Mouse (Mus musculus) megakaryocyte, embryonic 14.5 days (primary cell): Measurements from ENCODE around the gene Robo1. TPM values are rescaled to one million over a fixed set of nuclear protein-coding genes. Genes with fewer than 3 reads are reported as not detected.

Experiments
- H3K27me3 ChIP-seq: replicated peaks from 2 replicates; pipeline ENCODE3; 2012; ENCODE audit warnings: inconsistent platforms
- H3K36me3 ChIP-seq: replicated peaks from 2 replicates; pipeline ENCODE3; 2012; ENCODE audit warnings: low read length, inconsistent platforms, mixed read lengths
- H3K4me1 ChIP-seq: 2 replicates; pipeline ENCODE4 v1.6.1; 2012; ENCODE audit warnings: inconsistent platforms
- H3K4me3 ChIP-seq: replicated peaks from 2 replicates; pipeline ENCODE3; 2012; ENCODE audit warnings: moderate library complexity, mild to moderate bottlenecking, inconsistent platforms
- H3K9me3 ChIP-seq: 2 replicates; pipeline ENCODE4 v1.6.1; 2012; ENCODE audit warnings: inconsistent platforms
- FLI1 ChIP-seq: IDR thresholded peaks from 2 replicates; pipeline ENCODE4 v1.6.1; 2012; ENCODE audit warnings: low read length, inconsistent platforms, mixed read lengths
- GATA1 ChIP-seq: IDR thresholded peaks from 3 replicates; pipeline ENCODE4 v1.6.1; 2012; ENCODE audit warnings: mixed read lengths, low read length, inconsistent platforms, borderline replicate concordance
- polyA plus RNA-seq: library from polyadenylated mRNA; stranded (reverse); fragments of >175 nt; gene quantifications from 2 replicates; pipeline ENCODE4 v1.2.3, GENCODE M21; 2012; ENCODE audit warnings: low replicate concordance; ENCODE audit not compliant: insufficient read depth

Gene Robo1
- polyA plus RNA-seq, 1 experiment = 0.03 TPM

DNA sequence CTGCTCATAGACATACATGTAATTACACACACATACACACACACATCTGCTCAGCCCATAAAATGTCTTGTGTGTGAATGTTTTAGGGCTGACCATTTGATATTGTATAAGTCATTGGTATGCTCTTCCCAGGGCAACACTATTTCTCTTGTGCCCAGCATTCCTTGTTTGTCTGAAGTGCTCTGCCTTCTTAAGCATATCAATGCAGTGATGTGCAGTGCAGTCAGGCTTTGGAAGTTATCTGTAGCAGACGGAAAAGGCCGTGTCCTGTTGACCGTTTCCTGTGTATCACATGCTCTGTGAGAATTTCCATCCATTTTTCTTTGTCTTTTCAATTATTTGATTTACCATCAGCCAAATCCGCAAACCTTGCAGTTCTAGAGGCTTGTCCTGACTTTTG, 412.9 kb downstream of the Robo1 start:
- no peaks in the 10 kb centered on the region for H3K27me3 ChIP-seq
- peaks cover 9% of the 10 kb centered on the region; the same call in 1 of the 2 replicates for H3K9me3 ChIP-seq
- no peak overlapping the region for H3K4me3 ChIP-seq

DNA sequence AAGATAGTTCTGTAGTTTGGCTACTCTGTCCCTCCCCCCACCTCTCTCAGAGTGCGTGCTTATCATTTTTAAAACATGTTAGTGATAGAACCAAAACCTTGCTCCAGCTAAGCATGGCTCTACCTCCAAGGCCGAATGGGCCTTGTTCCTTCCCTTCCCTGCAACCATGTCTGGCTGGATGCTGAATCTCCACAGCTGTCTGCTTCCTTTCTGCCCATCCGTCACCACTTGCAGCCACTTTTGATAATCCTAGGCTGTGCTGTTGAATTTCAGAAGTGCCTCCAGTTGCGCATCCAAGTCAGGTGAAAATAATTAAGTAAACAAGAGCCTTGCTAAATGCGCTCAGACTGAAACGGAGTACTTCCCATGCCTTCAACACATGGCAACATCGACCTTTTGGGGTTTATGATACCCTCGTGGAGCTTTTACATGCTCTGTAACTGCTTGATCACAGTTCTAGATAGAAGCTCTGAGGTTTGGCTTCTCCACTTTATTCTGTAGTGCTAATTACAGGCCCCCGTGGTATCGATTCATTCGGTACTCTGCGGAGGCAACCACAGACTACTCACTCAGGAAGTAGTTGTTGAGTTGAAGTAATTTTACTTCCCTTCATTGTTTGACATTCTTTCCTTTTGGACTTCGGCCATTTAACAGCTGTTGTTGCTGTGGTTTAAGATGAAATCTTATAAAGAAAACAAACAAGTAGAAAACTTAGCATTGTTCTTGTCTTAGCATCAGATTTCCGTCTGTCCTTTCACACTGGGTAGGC, 413.8 kb downstream of the Robo1 start:
- Histone ChIP-seq H3K9me3 (peaks cover 9% of the 10 kb centered on the region; the same call in 1 of the 2 replicates), H3K4me1 (no peaks in the 10 kb centered on the region), H3K36me3 (no peaks in the 10 kb centered on the region), H3K27me3 (no peaks in the 10 kb centered on the region), H3K4me3 (no peak overlapping the region)
- TF ChIP-seq GATA1 (no peak), FLI1 (no peak)

More for the DNA sequence above, 412.9 kb downstream of the Robo1 start:
- TF ChIP-seq GATA1 (no peak), FLI1 (no peak)
- Histone ChIP-seq H3K36me3 (no peaks in the 10 kb centered on the region), H3K4me1 (no peaks in the 10 kb centered on the region)

DNA sequence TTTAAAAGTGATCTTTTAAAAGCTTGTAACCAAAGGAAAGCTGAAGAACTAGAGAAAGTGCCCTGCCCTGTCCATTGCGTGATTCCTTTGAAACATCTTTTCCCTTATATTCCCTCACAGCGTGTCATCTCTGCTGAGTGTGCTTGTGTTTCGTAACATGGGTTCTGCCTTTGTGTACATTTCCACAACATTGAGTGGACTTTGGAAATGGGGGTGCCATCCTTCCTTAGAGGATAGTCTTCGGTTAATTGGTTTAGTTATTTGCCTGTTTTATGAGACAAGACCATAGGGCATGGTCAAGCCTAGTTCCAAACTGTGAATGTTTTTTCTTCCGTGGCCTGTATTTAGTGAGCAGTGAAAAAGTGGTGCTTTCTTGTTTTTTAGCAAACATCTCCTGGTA, 426.1 kb downstream of the Robo1 start:
- Histone ChIP-seq H3K36me3 (no peaks in the 10 kb centered on the region), H3K9me3 (peaks cover 20% of the 10 kb centered on the region), H3K27me3 (no peaks in the 10 kb centered on the region), H3K4me3 (no peak overlapping the region), H3K4me1 (no peaks in the 10 kb centered on the region)
- no peak for TF ChIP-seq GATA1
- TF ChIP-seq FLI1 = no peak

DNA sequence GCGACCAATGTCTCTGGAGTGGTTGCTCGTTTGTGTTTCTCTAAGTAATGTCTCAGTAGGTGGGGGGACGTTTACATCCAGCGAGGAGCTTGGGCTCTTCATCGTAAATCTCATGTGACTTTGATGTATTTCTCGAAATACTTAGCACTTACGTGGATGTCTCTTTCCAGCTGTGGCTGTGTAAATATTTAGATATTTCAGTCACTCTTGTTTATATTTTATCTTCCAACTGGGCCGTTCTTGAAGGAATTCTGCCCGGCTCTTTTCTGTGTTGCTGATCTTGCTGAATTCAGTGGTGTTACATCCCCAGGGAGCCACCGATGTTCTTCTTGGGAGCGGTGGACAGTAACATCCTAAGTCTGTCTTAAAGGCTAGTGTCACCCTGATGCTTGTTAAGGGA, 427.1 kb downstream of the Robo1 start:
- TF ChIP-seq GATA1 = no peak
- no peak for TF ChIP-seq FLI1
- H3K4me3 ChIP-seq = no peak overlapping the region
- no peaks in the 10 kb centered on the region for H3K27me3 ChIP-seq
- H3K36me3 ChIP-seq = no peaks in the 10 kb centered on the region
- H3K4me1 ChIP-seq = no peaks in the 10 kb centered on the region
- H3K9me3 ChIP-seq = peaks cover 29% of the 10 kb centered on the region

DNA sequence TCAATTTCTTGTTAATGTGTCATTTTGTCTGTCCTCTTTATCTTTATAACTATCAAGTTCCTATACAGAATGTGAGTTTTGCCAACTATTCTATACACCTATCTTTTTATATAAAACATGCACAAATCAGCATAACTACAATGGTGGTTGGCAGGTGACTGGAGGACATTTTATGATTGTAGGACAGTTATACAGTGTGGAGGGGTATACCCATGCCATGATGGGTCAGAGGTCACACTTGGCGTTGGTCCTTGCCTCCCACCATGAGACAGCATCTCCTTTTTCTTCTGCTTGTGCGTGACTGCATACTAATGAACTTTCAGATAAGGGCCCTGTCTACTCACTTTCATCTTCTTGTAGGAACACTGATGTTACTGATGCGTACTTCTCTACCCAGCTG, 427.5 kb downstream of the Robo1 start:
- H3K27me3 ChIP-seq = no peaks in the 10 kb centered on the region
- H3K4me1 ChIP-seq = no peaks in the 10 kb centered on the region
- peaks cover 31% of the 10 kb centered on the region for H3K9me3 ChIP-seq
- TF ChIP-seq FLI1 = no peak
- no peak for TF ChIP-seq GATA1
- H3K36me3 ChIP-seq = no peaks in the 10 kb centered on the region
- H3K4me3 ChIP-seq = peak overlapping the region; percentile 16

DNA sequence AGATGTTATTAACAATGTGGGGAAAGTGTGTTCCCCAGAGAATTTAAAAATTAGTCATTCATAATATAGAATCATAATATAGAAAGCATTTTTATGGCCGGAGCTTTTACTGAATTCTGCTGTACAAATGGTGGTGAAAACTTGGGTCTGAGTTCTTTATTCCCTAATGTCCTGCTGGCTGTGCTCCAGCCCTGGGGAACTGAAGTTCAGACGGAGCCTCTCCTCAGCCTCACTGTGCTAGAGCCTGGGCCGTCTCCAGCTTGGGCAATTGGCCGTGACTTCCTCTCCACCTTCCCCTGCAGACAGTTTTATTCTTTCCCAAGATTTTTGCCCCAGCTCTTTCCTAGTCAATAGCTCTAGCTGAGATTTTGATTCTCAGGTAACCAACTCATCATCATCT, 429.0 kb downstream of the Robo1 start:
- Histone ChIP-seq H3K36me3 (no peaks in the 10 kb centered on the region), H3K4me1 (no peaks in the 10 kb centered on the region), H3K4me3 (no peak overlapping the region), H3K27me3 (no peaks in the 10 kb centered on the region), H3K9me3 (peaks cover 37% of the 10 kb centered on the region)
- no peak for TF ChIP-seq GATA1
- TF ChIP-seq FLI1 = no peak

DNA sequence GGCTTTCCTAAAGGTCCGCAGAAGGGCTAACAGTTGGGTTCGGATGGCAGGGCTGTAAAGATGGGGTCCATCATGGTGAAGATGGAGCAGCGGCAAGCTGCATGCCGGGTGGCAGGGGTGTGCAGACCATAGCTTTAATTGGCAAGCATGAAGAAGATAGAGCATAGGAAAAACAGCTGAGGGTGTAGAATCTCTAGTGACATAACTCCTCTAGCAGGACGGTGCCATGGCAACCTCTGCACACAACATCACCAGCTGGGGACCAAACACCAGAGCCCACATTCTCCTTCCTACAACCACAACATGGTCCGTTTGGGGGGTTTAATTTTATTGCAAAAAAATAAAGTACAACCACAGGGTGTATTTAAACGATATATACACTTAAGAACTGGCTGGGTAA, 432.1 kb downstream of the Robo1 start:
- TF ChIP-seq FLI1 = no peak
- no peak for TF ChIP-seq GATA1
- no peaks in the 10 kb centered on the region for H3K27me3 ChIP-seq
- peaks cover 45% of the 10 kb centered on the region for H3K9me3 ChIP-seq
- H3K4me3 ChIP-seq = no peak overlapping the region
- H3K4me1 ChIP-seq = no peaks in the 10 kb centered on the region
- no peaks in the 10 kb centered on the region for H3K36me3 ChIP-seq

DNA sequence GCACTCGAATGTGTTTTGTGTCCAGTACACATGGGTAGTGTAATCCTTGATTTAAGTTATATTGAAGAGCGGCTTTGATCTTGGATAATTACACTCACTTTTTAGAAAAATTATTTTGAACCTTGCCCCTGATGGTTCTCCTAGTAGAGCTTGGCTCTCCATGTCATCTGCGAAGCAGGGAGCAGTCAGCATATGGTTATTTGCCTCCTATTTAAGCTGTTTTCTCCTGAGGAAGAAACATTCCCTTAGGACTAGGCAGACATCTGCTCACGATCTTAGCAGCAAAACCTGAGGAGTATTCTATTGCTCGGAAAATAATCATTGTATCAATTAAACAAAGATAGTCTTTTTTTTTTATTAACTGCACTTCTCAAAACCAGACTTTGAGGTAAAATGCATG, 439.6 kb downstream of the Robo1 start:
- no peaks in the 10 kb centered on the region for H3K4me1 ChIP-seq
- no peaks in the 10 kb centered on the region for H3K36me3 ChIP-seq
- H3K9me3 ChIP-seq = peaks cover 14% of the 10 kb centered on the region
- no peak overlapping the region for H3K4me3 ChIP-seq
- TF ChIP-seq FLI1 = no peak
- no peak for TF ChIP-seq GATA1
- H3K27me3 ChIP-seq = no peaks in the 10 kb centered on the region

DNA sequence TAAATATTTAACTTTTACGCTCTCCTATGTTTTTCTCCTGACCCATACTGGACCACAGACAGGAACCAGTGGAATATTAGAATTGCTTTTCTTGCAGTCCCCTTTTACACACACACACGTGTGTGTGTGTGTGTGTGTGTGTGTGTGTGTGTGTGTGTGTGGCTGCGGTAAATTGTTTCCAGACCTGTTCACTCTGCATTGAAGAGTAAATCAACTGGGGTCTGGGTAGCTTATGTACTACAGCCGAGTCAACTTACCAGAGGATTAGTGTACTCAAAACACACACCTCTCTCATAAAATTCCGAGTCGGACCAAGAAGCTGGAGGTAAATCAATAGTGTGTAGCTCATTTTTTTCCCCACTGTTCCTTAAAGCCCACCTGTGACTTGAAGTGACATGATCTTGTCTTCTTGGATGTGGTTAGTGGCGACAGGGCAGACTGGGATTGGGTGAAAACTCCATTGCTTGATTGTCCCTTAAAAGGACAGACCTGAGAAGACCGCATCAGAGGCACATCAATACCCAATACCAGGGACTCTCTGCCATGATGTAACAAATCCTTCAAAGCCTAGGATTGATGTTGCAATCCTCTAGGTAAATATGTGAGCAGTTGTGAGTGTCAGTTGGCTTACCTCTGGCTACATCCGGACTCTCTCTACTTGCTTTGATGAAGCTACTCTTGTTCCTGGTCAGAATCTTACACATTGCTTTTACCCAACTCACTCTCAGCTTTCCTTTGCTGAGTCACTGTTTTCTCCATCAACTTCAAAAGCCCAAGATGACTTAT, 457.2 kb downstream of the Robo1 start:
- Histone ChIP-seq H3K4me1 (no peaks in the 10 kb centered on the region), H3K27me3 (no peaks in the 10 kb centered on the region), H3K4me3 (no peak overlapping the region), H3K9me3 (peaks cover 5% of the 10 kb centered on the region), H3K36me3 (no peaks in the 10 kb centered on the region)
- no peak for TF ChIP-seq FLI1

DNA sequence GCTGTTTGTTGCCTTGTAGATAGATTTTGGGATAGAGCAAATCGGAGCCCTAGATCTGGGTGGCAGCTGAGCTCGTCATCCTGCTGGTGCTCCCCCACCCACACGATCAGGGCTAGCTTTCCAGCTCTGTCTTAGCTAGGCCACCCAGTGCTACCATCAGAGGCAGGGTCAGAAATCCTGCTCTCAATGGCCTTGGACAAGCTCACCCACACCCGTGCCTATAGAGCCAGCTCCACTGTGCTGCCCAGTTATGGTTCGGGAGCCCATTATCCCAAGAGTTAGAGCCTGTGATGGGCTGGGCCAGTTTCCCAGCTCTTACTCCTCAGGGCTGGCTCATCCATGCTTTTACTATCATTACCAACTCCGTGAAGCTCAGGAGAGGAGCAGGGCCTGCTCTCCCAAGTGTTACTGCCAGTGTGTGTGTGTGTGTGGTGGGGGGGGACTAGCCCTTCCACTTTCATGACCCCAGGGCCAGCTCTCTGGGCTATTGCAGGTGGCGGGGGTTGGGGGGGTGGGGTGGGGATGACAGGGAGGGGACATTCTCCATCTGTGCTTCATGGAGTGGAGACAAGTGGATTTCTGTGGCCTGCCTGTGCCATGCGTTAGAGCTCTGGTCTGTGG, 461.2 kb downstream of the Robo1 start:
- no peak overlapping the region for H3K4me3 ChIP-seq
- H3K27me3 ChIP-seq = no peaks in the 10 kb centered on the region
- no peaks in the 10 kb centered on the region for H3K36me3 ChIP-seq
- TF ChIP-seq GATA1 (no peak), FLI1 (no peak)
- H3K4me1 ChIP-seq = no peaks in the 10 kb centered on the region
- H3K9me3 ChIP-seq = peaks cover 9% of the 10 kb centered on the region
